Mouse (Mus musculus): Measurements from ENCODE around the gene Tcaim. TPM values are rescaled to one million over a fixed set of nuclear protein-coding genes. Genes with fewer than 3 reads are reported as not detected.

Gene Tcaim
- polyA plus RNA-seq, 1 experiment = not detected

DNA sequence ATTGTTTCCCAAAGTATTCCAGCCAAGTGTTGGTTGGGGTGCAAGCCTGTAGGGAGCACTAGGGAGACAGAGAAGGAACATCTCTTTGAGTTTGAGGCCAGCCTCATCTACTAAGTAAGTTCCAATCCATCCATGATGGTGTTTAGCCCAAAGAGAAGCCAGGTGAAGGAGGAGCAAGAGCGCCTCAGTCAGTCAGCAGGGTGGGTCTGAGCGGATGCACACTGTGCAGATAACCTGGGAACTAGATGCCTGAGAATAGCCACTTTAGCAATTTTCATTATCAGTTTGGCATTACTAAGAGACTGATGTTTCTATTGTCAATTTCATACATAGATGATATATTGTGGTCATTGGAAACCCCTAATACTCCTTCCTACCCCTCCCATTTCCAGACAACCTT, 9.4 kb downstream of the Tcaim start:
- no peak overlapping the region for H3K27ac ChIP-seq (ENCODE audit: insufficient read depth, low read depth, low read length)
- H3K4me1 ChIP-seq (ENCODE audit: control insufficient read depth, insufficient read depth, low read length) = no peaks in the 10 kb centered on the region
- 86% methylated on average over 2 of the region's 2 CpGs for WGBS
- no peak overlapping the region for H3K4me3 ChIP-seq (ENCODE audit: insufficient read depth, low read depth, low read length)
- TF ChIP-seq POLR2A (IDR thresholded peaks at IDR 0.05; ENCODE audit: insufficient read depth, low read depth, low read length) (no peak), CTCF (IDR thresholded peaks at IDR 0.05; ENCODE audit: insufficient read depth, low read depth, low read length) (no peak)

DNA sequence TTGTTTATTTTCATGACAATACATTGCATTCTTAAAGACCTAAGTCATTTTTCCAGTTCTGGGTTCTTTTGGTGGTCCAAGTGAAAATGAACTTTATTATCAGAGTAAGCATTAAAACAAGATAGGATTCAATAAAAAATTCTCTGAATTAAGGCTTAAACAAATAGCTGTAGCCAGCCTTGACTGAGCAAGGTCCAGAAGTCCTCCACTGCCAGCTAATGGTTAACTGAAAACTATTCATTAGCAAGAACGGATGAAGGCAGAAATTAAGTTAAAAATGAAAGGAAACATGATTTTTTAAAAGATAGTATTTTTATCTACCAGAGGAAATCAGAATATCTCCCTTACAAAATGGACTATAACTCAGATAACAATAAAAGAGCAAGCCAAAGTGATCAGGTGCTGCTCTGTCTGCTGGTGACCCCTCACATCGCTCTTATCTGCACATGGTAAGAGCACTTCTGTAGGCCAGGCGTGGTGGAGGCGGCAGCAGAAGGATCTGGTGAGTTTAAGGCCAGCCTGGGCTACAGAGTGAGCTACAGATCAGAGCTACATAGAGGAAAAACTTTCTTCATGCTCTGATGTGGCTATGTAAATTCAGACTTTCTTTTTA, 10.0 kb downstream of the Tcaim start:
- no peak for TF ChIP-seq POLR2A (IDR thresholded peaks at IDR 0.05; ENCODE audit: insufficient read depth, low read depth, low read length)
- no peak for TF ChIP-seq CTCF (IDR thresholded peaks at IDR 0.05; ENCODE audit: insufficient read depth, low read depth, low read length)
- no peak overlapping the region for H3K4me3 ChIP-seq (ENCODE audit: insufficient read depth, low read depth, low read length)
- 88% methylated on average over 4 of the region's 4 CpGs for WGBS
- no peaks in the 10 kb centered on the region for H3K4me1 ChIP-seq (ENCODE audit: control insufficient read depth, insufficient read depth, low read length)
- H3K27ac ChIP-seq (ENCODE audit: insufficient read depth, low read depth, low read length) = no peak overlapping the region

DNA sequence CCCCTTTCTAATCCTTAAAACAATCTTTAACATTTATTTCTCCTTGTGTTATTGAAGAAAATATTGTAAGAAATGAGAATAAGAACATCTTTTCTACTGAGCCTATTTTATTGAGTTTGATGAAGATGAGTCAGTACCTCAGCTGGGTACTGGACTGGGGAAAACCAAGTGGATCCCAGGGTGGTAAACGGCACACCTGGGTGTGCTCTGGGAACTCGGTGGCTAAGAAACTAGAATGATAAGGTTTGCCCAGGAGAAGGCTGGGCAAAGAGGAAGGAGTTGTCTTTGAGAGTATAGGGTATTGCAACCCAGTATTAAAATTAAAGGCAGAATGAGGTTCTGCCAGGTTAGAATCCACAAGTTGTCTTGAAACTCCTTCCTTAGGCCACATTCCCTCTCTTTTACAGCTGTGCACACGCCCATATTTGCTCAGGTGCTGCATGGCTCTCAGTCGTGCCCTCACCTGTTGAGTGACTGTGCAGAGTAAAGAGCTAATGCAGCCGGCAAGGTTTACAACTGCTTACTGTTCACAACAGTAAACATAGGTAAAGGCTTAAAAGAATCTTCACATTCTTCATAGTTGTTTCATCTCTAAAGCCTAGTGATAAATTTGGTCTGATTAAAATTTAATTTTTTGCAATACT, 18.2 kb downstream of the Tcaim start:
- Histone ChIP-seq H3K4me3 (ENCODE audit: insufficient read depth, low read depth, low read length) (no peak overlapping the region), H3K4me1 (ENCODE audit: control insufficient read depth, insufficient read depth, low read length) (no peaks in the 10 kb centered on the region), H3K27ac (ENCODE audit: insufficient read depth, low read depth, low read length) (no peak overlapping the region)
- no peak for TF ChIP-seq CTCF (IDR thresholded peaks at IDR 0.05; ENCODE audit: insufficient read depth, low read depth, low read length)
- TF ChIP-seq POLR2A (IDR thresholded peaks at IDR 0.05; ENCODE audit: insufficient read depth, low read depth, low read length) = no peak
- WGBS = 90% methylated on average over 5 of the region's 5 CpGs

DNA sequence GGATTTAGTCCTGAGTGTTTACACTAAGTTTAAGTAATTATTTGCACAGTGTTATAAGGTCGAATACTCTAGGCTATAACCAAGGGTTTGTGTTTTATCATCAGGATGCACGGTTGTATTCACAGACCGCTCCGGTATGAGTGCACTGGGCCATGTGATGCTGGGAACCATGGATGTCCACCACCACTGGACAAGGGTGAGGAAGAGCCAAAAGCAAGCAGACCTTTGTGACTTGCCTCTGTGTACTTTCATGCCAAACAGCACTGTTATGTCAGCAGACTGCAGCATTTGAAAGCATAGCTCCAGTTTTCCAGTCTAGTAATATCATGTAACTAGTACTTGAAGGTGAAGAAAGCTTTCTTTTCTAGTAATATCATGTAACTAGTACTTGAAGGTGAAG, 21.4 kb downstream of the Tcaim start:
- Histone ChIP-seq H3K27ac (ENCODE audit: insufficient read depth, low read depth, low read length) (no peak overlapping the region), H3K4me1 (ENCODE audit: control insufficient read depth, insufficient read depth, low read length) (no peaks in the 10 kb centered on the region), H3K4me3 (ENCODE audit: insufficient read depth, low read depth, low read length) (no peak overlapping the region)
- TF ChIP-seq POLR2A (IDR thresholded peaks at IDR 0.05; ENCODE audit: insufficient read depth, low read depth, low read length) (no peak), CTCF (IDR thresholded peaks at IDR 0.05; ENCODE audit: insufficient read depth, low read depth, low read length) (no peak)
- WGBS = 94% methylated on average over 4 of the region's 4 CpGs

DNA sequence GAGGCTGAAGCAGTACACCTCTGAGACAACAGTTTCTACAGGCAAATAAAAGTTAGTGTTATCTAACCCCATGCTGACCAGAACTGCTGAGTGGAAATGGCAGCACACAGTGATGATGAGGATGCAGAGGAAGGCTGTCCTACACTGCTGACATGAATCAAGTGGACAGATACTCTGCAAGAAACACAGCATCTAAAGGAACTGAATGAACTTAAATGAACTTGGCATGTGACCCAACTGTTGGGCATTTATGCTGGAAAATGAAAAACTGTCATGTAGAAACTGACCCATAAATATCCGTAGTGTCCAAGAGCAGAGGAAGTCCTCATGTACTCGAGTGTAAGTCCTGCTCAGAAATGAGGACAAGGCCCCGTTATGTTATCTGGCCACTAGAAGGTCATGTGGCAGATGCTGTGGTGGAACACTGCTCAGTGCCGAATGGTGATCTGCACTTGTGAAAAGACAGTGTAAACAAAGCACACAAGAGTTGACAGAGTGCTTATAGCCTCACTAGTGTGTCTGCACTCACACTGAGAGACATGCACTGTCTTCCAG, 24.6 kb downstream of the Tcaim start:
- H3K4me1 ChIP-seq (ENCODE audit: control insufficient read depth, insufficient read depth, low read length) = no peaks in the 10 kb centered on the region
- 81% methylated on average over 4 of the region's 4 CpGs for WGBS
- no peak for TF ChIP-seq CTCF (IDR thresholded peaks at IDR 0.05; ENCODE audit: insufficient read depth, low read depth, low read length)
- no peak for TF ChIP-seq POLR2A (IDR thresholded peaks at IDR 0.05; ENCODE audit: insufficient read depth, low read depth, low read length)
- H3K4me3 ChIP-seq (ENCODE audit: insufficient read depth, low read depth, low read length) = no peak overlapping the region
- H3K27ac ChIP-seq (ENCODE audit: insufficient read depth, low read depth, low read length) = no peak overlapping the region

DNA sequence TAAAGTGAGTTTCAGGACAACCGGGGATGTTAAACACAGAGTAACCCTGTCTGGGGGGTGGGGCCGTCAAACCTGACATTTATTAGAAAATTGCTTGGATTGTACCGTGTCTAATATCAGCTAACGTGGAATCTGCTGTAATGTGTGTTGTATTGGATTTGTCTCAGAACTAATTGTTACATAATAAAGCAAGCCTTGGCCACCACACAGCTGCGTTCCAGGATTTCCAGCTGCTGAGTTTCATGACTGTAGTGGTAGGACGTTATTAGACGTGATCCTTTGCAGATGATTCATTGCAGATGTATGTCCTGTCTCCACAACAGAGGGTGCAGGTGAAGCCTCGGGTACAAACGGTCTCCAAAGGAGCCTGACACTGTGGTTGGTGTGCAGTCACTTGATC, 30.8 kb downstream of the Tcaim start:
- peak overlapping the region; percentile 59 for H3K27ac ChIP-seq (ENCODE audit: insufficient read depth, low read depth, low read length)
- H3K4me3 ChIP-seq (ENCODE audit: insufficient read depth, low read depth, low read length) = no peak overlapping the region
- no peak for TF ChIP-seq CTCF (IDR thresholded peaks at IDR 0.05; ENCODE audit: insufficient read depth, low read depth, low read length)
- no peak for TF ChIP-seq POLR2A (IDR thresholded peaks at IDR 0.05; ENCODE audit: insufficient read depth, low read depth, low read length)
- 28% methylated on average over 9 of the region's 9 CpGs for WGBS
- H3K4me1 ChIP-seq (ENCODE audit: control insufficient read depth, insufficient read depth, low read length) = peaks cover 15% of the 10 kb centered on the region

DNA sequence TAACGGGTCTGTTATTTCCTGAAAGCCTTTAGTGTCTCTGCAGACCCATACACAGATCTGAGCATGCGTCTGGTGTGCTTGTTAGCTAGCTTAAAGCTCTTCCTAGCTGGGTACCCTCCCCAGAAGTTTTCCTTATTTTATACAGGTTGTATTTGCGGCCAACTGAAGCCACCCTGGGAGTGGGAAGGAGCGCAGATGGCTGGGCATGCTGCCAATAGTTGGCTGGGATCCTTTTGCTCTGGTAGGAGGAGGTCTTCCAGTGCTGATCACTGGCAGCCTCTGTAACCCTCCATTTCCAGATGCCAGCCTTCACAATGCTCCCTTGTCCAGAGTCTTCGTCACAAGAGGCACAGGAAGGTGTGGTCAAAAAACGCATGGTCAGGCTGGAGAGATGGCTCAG, 31.5 kb downstream of the Tcaim start:
- Histone ChIP-seq H3K27ac (ENCODE audit: insufficient read depth, low read depth, low read length) (peak overlapping the region; percentile 63), H3K4me3 (ENCODE audit: insufficient read depth, low read depth, low read length) (no peak overlapping the region), H3K4me1 (ENCODE audit: control insufficient read depth, insufficient read depth, low read length) (peaks cover 15% of the 10 kb centered on the region)
- TF ChIP-seq POLR2A (IDR thresholded peaks at IDR 0.05; ENCODE audit: insufficient read depth, low read depth, low read length) (no peak), CTCF (IDR thresholded peaks at IDR 0.05; ENCODE audit: insufficient read depth, low read depth, low read length) (no peak)
- WGBS = 13% methylated on average over 6 of the region's 6 CpGs

DNA sequence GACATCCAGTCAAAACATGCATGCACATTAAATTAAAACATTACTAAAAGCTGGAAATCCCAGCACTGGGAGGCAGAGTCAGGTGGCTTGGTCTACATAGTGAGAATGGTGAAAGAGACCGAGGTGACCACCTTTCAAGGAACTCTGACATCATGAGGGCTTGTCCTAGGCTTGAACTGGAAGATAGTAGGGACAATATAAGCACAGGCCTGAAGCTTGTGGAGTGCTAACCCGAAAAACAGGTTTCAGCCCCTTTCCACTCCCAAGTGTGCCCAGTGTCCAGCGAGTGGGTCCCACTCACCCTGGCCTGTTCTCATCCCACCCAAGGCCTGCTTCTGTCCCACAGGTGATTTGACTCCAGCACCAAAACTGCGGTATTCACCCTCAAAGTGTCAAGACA, 31.9 kb downstream of the Tcaim start:
- WGBS = 76% methylated on average over 4 of the region's 4 CpGs
- TF ChIP-seq POLR2A (IDR thresholded peaks at IDR 0.05; ENCODE audit: insufficient read depth, low read depth, low read length) = no peak
- no peak for TF ChIP-seq CTCF (IDR thresholded peaks at IDR 0.05; ENCODE audit: insufficient read depth, low read depth, low read length)
- Histone ChIP-seq H3K27ac (ENCODE audit: insufficient read depth, low read depth, low read length) (peak overlapping the region; percentile 63), H3K4me1 (ENCODE audit: control insufficient read depth, insufficient read depth, low read length) (peaks cover 15% of the 10 kb centered on the region), H3K4me3 (ENCODE audit: insufficient read depth, low read depth, low read length) (no peak overlapping the region)

DNA sequence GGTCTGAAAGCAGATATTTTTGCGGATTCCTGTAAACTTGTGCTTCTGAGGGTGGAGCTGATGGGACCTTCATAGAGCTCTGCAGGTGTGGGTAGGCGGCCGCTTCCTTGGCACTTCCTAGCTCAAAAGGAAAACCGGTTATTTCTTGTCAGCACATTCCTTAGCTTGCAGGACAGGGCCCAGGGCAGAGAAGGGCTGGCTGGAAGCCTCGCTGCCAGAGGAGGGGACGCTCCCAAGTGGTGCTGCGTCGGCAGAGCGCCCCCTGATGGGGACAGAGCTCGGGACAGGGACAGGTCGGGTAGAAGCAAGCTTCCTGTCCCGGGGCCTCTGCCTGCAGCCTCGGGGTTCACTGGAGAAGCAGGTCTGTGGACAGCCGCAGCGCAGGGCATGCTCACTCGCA, 32.3 kb downstream of the Tcaim start:
- no peak overlapping the region for H3K4me3 ChIP-seq (ENCODE audit: insufficient read depth, low read depth, low read length)
- TF ChIP-seq CTCF (IDR thresholded peaks at IDR 0.05; ENCODE audit: insufficient read depth, low read depth, low read length) (no peak), POLR2A (IDR thresholded peaks at IDR 0.05; ENCODE audit: insufficient read depth, low read depth, low read length) (no peak)
- H3K4me1 ChIP-seq (ENCODE audit: control insufficient read depth, insufficient read depth, low read length) = peaks cover 15% of the 10 kb centered on the region
- WGBS = 35% methylated on average over 16 of the region's 16 CpGs
- no peak overlapping the region for H3K27ac ChIP-seq (ENCODE audit: insufficient read depth, low read depth, low read length)
